Mouse (Mus musculus) liver, embryonic 11.5 days (tissue): ENCODE data around the gene Ttc23l. TPM values are rescaled to one million over a fixed set of nuclear protein-coding genes. Genes with fewer than 3 reads are reported as not detected.
A peak's percentile ranks its signal among the peaks of the same experiment; 100 is the strongest.
"Not testable (repeated sequence)": the region's sequence is repeated elsewhere in the genome, so short reads cannot be mapped to it uniquely, and the experiment has no call there.

Experiments used
- ATAC-seq: fragments of 200-750 bp; cut with Nextera tagmentation; replicated peaks from 2 replicates; pipeline ENCODE4 v1.8.0; 2017; ENCODE audit warnings: moderate number of reproducible peaks, mild to moderate bottlenecking, moderate TSS enrichment, moderate library complexity; ENCODE audit not compliant: low FRiP score
- DNase-seq: peaks from one replicate; pipeline ENCODE4 v3.0.0-alpha.2; 2017; ENCODE audit warnings: low spot score
- H3K27ac ChIP-seq: fragments of 300-500 bp; sonication (generic); 2 replicates; pipeline ENCODE4 v1.5.1; 2014; ENCODE audit warnings: mild to moderate bottlenecking, low read depth, low read length, control low read depth
- H3K27me3 ChIP-seq: fragments of 300-500 bp; sonication (generic); replicated peaks from 2 replicates; pipeline ENCODE4 v1.6.1; 2014; ENCODE audit warnings: low read length, mixed read lengths; ENCODE audit not compliant: control insufficient read depth, insufficient read depth
- H3K36me3 ChIP-seq: fragments of 300-500 bp; sonication (generic); 2 replicates; pipeline ENCODE4 v1.6.1; 2014; ENCODE audit warnings: mild to moderate bottlenecking, low read length, moderate library complexity, mixed read lengths; ENCODE audit not compliant: control insufficient read depth, insufficient read depth
- H3K4me1 ChIP-seq: fragments of 300-500 bp; sonication (generic); replicated peaks from 2 replicates; pipeline ENCODE4 v1.6.1; 2014; ENCODE audit warnings: low read length, mixed read lengths; ENCODE audit not compliant: control insufficient read depth, insufficient read depth
- H3K4me2 ChIP-seq: fragments of 300-500 bp; sonication (generic); 2 replicates; pipeline ENCODE4 v1.6.1; 2014; ENCODE audit warnings: mild to moderate bottlenecking, control low read depth, moderate library complexity
- H3K4me3 ChIP-seq: fragments of 300-500 bp; sonication (generic); 2 replicates; pipeline ENCODE4 v1.5.1; 2014; ENCODE audit warnings: low read depth, low read length, control low read depth
- H3K9ac ChIP-seq: fragments of 300-500 bp; sonication (generic); 2 replicates; pipeline ENCODE4 v1.6.1; 2014; ENCODE audit warnings: low read depth, low read length, control low read depth
- H3K9me3 ChIP-seq: fragments of 300-500 bp; sonication (generic); 2 replicates; pipeline ENCODE4 v1.6.1; 2016; ENCODE audit warnings: low read length, inconsistent platforms, mixed read lengths; ENCODE audit not compliant: control insufficient read depth
- WGBS: fragments of 180-500 bp; shearing (Covaris S2); extraction: QIAGEN DNeasy Blood & Tissue Kit; methylation state at CpG from one replicate; pipeline ENCODE4 v1.1.7; 2014; 5-methylcytosine and 5-hydroxymethylcytosine counted together
- polyA plus RNA-seq: library from polyadenylated mRNA; unstranded; fragments of >200 nt; fragmentation: Nextera tagmentation; extraction: Ambion mirVana; gene quantifications from 2 replicates; pipeline ENCODE4 v1.2.1, GENCODE M21; 2014

Gene Ttc23l
- polyA plus RNA-seq, 1 experiment from 2014 or later: not detected

GRCm38 (mm10) chr15:10500838-10501719 is 57.4 kb downstream of the Ttc23l start:
- WGBS: 51% methylated on average over 11 of the region's 11 CpGs

GRCm38 (mm10) chr15:10500035-10500434 is 58.4 kb downstream of the Ttc23l start:
- H3K27ac ChIP-seq: no peak overlapping the region
- no peaks in the 10 kb centered on the region for H3K9me3 ChIP-seq
- no peaks in the 10 kb centered on the region for H3K4me1 ChIP-seq
- H3K9ac ChIP-seq: no peak overlapping the region
- no peak overlapping the region for H3K4me2 ChIP-seq
- DNase-seq (no peak), ATAC-seq (no peak)
- H3K4me3 ChIP-seq: no peak overlapping the region
- H3K36me3 ChIP-seq: peaks cover 6% of the 10 kb centered on the region; the same call in 1 of the 2 replicates
- no peaks in the 10 kb centered on the region for H3K27me3 ChIP-seq
- WGBS: 60% methylated on average over 5 of the region's 5 CpGs

More at GRCm38 (mm10) chr15:10500838-10501719, 57.4 kb downstream of the Ttc23l start:
- no peaks in the 10 kb centered on the region for H3K4me1 ChIP-seq
- H3K9me3 ChIP-seq: no peaks in the 10 kb centered on the region
- peaks cover under 1% of the 10 kb centered on the region; the same call in 1 of the 2 replicates for H3K36me3 ChIP-seq
- no peaks in the 10 kb centered on the region for H3K27me3 ChIP-seq
- no peak overlapping the region for H3K4me2 ChIP-seq
- no peak for ATAC-seq
- H3K4me3 ChIP-seq: no peak overlapping the region
- H3K27ac ChIP-seq: no peak overlapping the region
- H3K9ac ChIP-seq: no peak overlapping the region
- DNase-seq: no peak

GRCm38 (mm10) chr15:10499593-10499992 is 58.9 kb downstream of the Ttc23l start:
- Histone ChIP-seq H3K4me1 (no peaks in the 10 kb centered on the region), H3K9me3 (no peaks in the 10 kb centered on the region), H3K36me3 (peaks cover 6% of the 10 kb centered on the region; the same call in 1 of the 2 replicates), H3K27ac (no peak overlapping the region), H3K4me2 (no peak overlapping the region), H3K4me3 (no peak overlapping the region), H3K9ac (no peak overlapping the region), H3K27me3 (no peaks in the 10 kb centered on the region)
- WGBS: 62% methylated on average over 5 of the region's 5 CpGs
- DNase-seq (no peak), ATAC-seq (no peak)

DNA sequence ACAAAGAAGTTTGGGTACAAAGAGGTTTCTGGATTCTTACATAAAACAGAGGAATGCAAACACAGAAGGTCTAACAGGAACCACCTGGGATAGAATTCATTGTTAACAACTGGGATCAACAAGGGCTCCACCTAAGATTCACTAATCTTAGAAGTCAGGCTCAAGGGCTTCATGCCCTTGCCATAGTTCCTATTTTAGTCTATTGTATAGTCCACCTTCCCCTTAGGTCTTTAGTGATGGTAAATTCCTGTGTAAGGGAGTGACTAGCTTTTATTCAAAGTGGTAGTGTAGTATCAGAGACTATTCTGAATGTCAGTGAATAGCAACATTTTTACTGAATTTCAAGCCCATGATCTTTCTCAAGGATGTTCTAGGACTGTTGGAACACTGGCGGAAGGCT is 61.8 kb downstream of the Ttc23l start:
- 96% methylated on average over 1 of the region's 1 CpGs for WGBS
- not testable (repeated sequence) for H3K9me3 ChIP-seq, H3K4me2 ChIP-seq, ATAC-seq, H3K4me1 ChIP-seq, DNase-seq, H3K9ac ChIP-seq, H3K27me3 ChIP-seq, H3K27ac ChIP-seq, H3K4me3 ChIP-seq
- H3K36me3 ChIP-seq: peaks cover 12% of the 10 kb centered on the region; the same call in 1 of the 2 replicates

GRCm38 (mm10) chr15:10495944-10496343 is 62.5 kb downstream of the Ttc23l start:
- H3K4me3 ChIP-seq: no peak overlapping the region
- 92% methylated on average over 11 of the region's 11 CpGs for WGBS
- no peak overlapping the region for H3K27ac ChIP-seq
- peaks cover 12% of the 10 kb centered on the region; the same call in 1 of the 2 replicates for H3K36me3 ChIP-seq
- no peak for DNase-seq
- H3K4me2 ChIP-seq: no peak overlapping the region
- ATAC-seq: no peak
- H3K9me3 ChIP-seq: no peaks in the 10 kb centered on the region
- no peaks in the 10 kb centered on the region for H3K4me1 ChIP-seq
- H3K9ac ChIP-seq: no peak overlapping the region
- H3K27me3 ChIP-seq: no peaks in the 10 kb centered on the region

GRCm38 (mm10) chr15:10490101-10490500 is 68.4 kb downstream of the Ttc23l start:
- H3K36me3 ChIP-seq: peaks cover 16% of the 10 kb centered on the region

GRCm38 (mm10) chr15:10487246-10487645 is 71.2 kb downstream of the Ttc23l start:
- peak overlapping the region; percentile 73 for H3K4me2 ChIP-seq
- no peaks in the 10 kb centered on the region for H3K27me3 ChIP-seq
- peaks cover 20% of the 10 kb centered on the region for H3K36me3 ChIP-seq
- no peaks in the 10 kb centered on the region; the same call in 1 of the 2 replicates for H3K4me1 ChIP-seq
- H3K27ac ChIP-seq: no peak overlapping the region
- peak overlapping the region; percentile 81 for H3K4me3 ChIP-seq
- ATAC-seq (no peak), DNase-seq (no peak)
- 42% methylated on average over 2 of the region's 2 CpGs for WGBS
- no peaks in the 10 kb centered on the region for H3K9me3 ChIP-seq
- H3K9ac ChIP-seq: peak overlapping the region; percentile 62

More at GRCm38 (mm10) chr15:10490101-10490500, 68.4 kb downstream of the Ttc23l start:
- no peak for ATAC-seq
- DNase-seq: no peak
- H3K27ac ChIP-seq: no peak overlapping the region
- 94% methylated on average over 5 of the region's 5 CpGs for WGBS
- no peak overlapping the region for H3K9ac ChIP-seq
- H3K27me3 ChIP-seq: no peaks in the 10 kb centered on the region
- H3K9me3 ChIP-seq: no peaks in the 10 kb centered on the region
- no peak overlapping the region for H3K4me2 ChIP-seq
- H3K4me1 ChIP-seq: no peaks in the 10 kb centered on the region
- no peak overlapping the region for H3K4me3 ChIP-seq

- peak overlapping the region; percentile 88 for H3K9ac ChIP-seq
- peak; percentile 37 for ATAC-seq
- H3K9me3 ChIP-seq: no peaks in the 10 kb centered on the region
- no peak for DNase-seq
- peak overlapping the region; percentile 66 for H3K27ac ChIP-seq
- peaks cover 22% of the 10 kb centered on the region for H3K36me3 ChIP-seq
- no peaks in the 10 kb centered on the region for H3K27me3 ChIP-seq
- WGBS: 1% methylated on average over 18 of the region's 18 CpGs
- peak overlapping the region; percentile 73 for H3K4me2 ChIP-seq
- no peaks in the 10 kb centered on the region; the same call in 1 of the 2 replicates for H3K4me1 ChIP-seq
- H3K4me3 ChIP-seq: peak overlapping the region; percentile 81
These were observed 72.1 kb downstream of the Ttc23l start for GRCm38 (mm10) chr15:10486365-10486839.
